Mouse (Mus musculus): ENCODE measurements around the gene Vdac1. TPM values are rescaled to one million over a fixed set of nuclear protein-coding genes. Genes with fewer than 3 reads are reported as not detected.

The Vdac1 gene
- polyA plus RNA-seq, 1 experiment from 2014 or later: 346 TPM

GRCm38 (mm10) chr11:52429440-52429839 is 68.8 kb downstream of the Vdac1 start:
- Histone ChIP-seq H3K9ac (ENCODE audit: low read depth, low read length) (no peak overlapping the region), H3K4me2 (no peak overlapping the region), H3K27ac (ENCODE audit: low read depth, low read length) (no peak overlapping the region), H3K4me1 (ENCODE audit: control insufficient read depth, insufficient read depth, low read length) (no peaks in the 10 kb centered on the region), H3K36me3 (ENCODE audit: control insufficient read depth, insufficient read depth, low read length) (no peaks in the 10 kb centered on the region), H3K27me3 (ENCODE audit: control insufficient read depth, insufficient read depth, low read length) (no peaks in the 10 kb centered on the region), H3K4me3 (ENCODE audit: low read depth, low read length) (no peak overlapping the region), H3K9me3 (replicated peaks; ENCODE audit: control insufficient read depth, low read length) (no peaks in the 10 kb centered on the region)
- 76% methylated on average over 6 of the region's 6 CpGs for WGBS (ENCODE audit: insufficient replicate concordance)
- no peak for ATAC-seq (replicated peaks; ENCODE audit: insufficient number of reproducible peaks, low FRiP score, low TSS enrichment)

- no peak overlapping the region for H3K4me3 ChIP-seq (ENCODE audit: low read depth, low read length)
- H3K9me3 ChIP-seq (replicated peaks; ENCODE audit: control insufficient read depth, low read length): no peaks in the 10 kb centered on the region
- WGBS (ENCODE audit: insufficient replicate concordance): 73% methylated on average over 5 of the region's 5 CpGs
- no peaks in the 10 kb centered on the region for H3K27me3 ChIP-seq (ENCODE audit: control insufficient read depth, insufficient read depth, low read length)
- no peak overlapping the region for H3K9ac ChIP-seq (ENCODE audit: low read depth, low read length)
- no peaks in the 10 kb centered on the region for H3K36me3 ChIP-seq (ENCODE audit: control insufficient read depth, insufficient read depth, low read length)
- H3K27ac ChIP-seq (ENCODE audit: low read depth, low read length): no peak overlapping the region
- no peak overlapping the region for H3K4me2 ChIP-seq
- no peak for ATAC-seq (replicated peaks; ENCODE audit: insufficient number of reproducible peaks, low FRiP score, low TSS enrichment)
- no peaks in the 10 kb centered on the region for H3K4me1 ChIP-seq (ENCODE audit: control insufficient read depth, insufficient read depth, low read length)
These were observed 70.9 kb downstream of the Vdac1 start for GRCm38 (mm10) chr11:52431594-52431993.

- Histone ChIP-seq H3K4me3 (ENCODE audit: low read depth, low read length) (no peak overlapping the region), H3K4me2 (no peak overlapping the region), H3K27ac (ENCODE audit: low read depth, low read length) (no peak overlapping the region), H3K4me1 (ENCODE audit: control insufficient read depth, insufficient read depth, low read length) (no peaks in the 10 kb centered on the region), H3K36me3 (ENCODE audit: control insufficient read depth, insufficient read depth, low read length) (no peaks in the 10 kb centered on the region), H3K9me3 (replicated peaks; ENCODE audit: control insufficient read depth, low read length) (no peaks in the 10 kb centered on the region), H3K27me3 (ENCODE audit: control insufficient read depth, insufficient read depth, low read length) (peaks cover under 1% of the 10 kb centered on the region; the same call in 1 of the 2 replicates), H3K9ac (ENCODE audit: low read depth, low read length) (no peak overlapping the region)
- WGBS (ENCODE audit: insufficient replicate concordance): 84% methylated on average over 5 of the region's 5 CpGs
- ATAC-seq (replicated peaks; ENCODE audit: insufficient number of reproducible peaks, low FRiP score, low TSS enrichment): no peak
These were observed 71.5 kb downstream of the Vdac1 start for GRCm38 (mm10) chr11:52432148-52432547.

- Histone ChIP-seq H3K9me3 (replicated peaks; ENCODE audit: control insufficient read depth, low read length) (no peaks in the 10 kb centered on the region), H3K36me3 (ENCODE audit: control insufficient read depth, insufficient read depth, low read length) (no peaks in the 10 kb centered on the region), H3K4me3 (ENCODE audit: low read depth, low read length) (no peak overlapping the region), H3K27me3 (ENCODE audit: control insufficient read depth, insufficient read depth, low read length) (peaks cover 3% of the 10 kb centered on the region; the same call in 1 of the 2 replicates), H3K9ac (ENCODE audit: low read depth, low read length) (no peak overlapping the region), H3K27ac (ENCODE audit: low read depth, low read length) (no peak overlapping the region), H3K4me2 (no peak overlapping the region), H3K4me1 (ENCODE audit: control insufficient read depth, insufficient read depth, low read length) (no peaks in the 10 kb centered on the region)
- 64% methylated on average over 8 of the region's 8 CpGs for WGBS (ENCODE audit: insufficient replicate concordance)
- no peak for ATAC-seq (replicated peaks; ENCODE audit: insufficient number of reproducible peaks, low FRiP score, low TSS enrichment)
These were observed 72.6 kb downstream of the Vdac1 start for GRCm38 (mm10) chr11:52433076-52433796.

GRCm38 (mm10) chr11:52433797-52434195 is 73.1 kb downstream of the Vdac1 start:
- no peak overlapping the region for H3K9ac ChIP-seq (ENCODE audit: low read depth, low read length)
- H3K4me3 ChIP-seq (ENCODE audit: low read depth, low read length): no peak overlapping the region
- no peak overlapping the region for H3K4me2 ChIP-seq
- no peak overlapping the region for H3K27ac ChIP-seq (ENCODE audit: low read depth, low read length)
- no peak for ATAC-seq (replicated peaks; ENCODE audit: insufficient number of reproducible peaks, low FRiP score, low TSS enrichment)
- peaks cover 3% of the 10 kb centered on the region; the same call in 1 of the 2 replicates for H3K27me3 ChIP-seq (ENCODE audit: control insufficient read depth, insufficient read depth, low read length)
- 75% methylated on average over 2 of the region's 2 CpGs for WGBS (ENCODE audit: insufficient replicate concordance)
- no peaks in the 10 kb centered on the region for H3K4me1 ChIP-seq (ENCODE audit: control insufficient read depth, insufficient read depth, low read length)
- no peaks in the 10 kb centered on the region for H3K36me3 ChIP-seq (ENCODE audit: control insufficient read depth, insufficient read depth, low read length)
- H3K9me3 ChIP-seq (replicated peaks; ENCODE audit: control insufficient read depth, low read length): no peaks in the 10 kb centered on the region

- no peak for ATAC-seq (replicated peaks; ENCODE audit: insufficient number of reproducible peaks, low FRiP score, low TSS enrichment)
- H3K9ac ChIP-seq (ENCODE audit: low read depth, low read length): no peak overlapping the region
- no peaks in the 10 kb centered on the region for H3K9me3 ChIP-seq (replicated peaks; ENCODE audit: control insufficient read depth, low read length)
- H3K4me2 ChIP-seq: no peak overlapping the region
- no peak overlapping the region for H3K27ac ChIP-seq (ENCODE audit: low read depth, low read length)
- no peaks in the 10 kb centered on the region for H3K36me3 ChIP-seq (ENCODE audit: control insufficient read depth, insufficient read depth, low read length)
- no peaks in the 10 kb centered on the region for H3K4me1 ChIP-seq (ENCODE audit: control insufficient read depth, insufficient read depth, low read length)
- H3K4me3 ChIP-seq (ENCODE audit: low read depth, low read length): no peak overlapping the region
- H3K27me3 ChIP-seq (ENCODE audit: control insufficient read depth, insufficient read depth, low read length): peaks cover 3% of the 10 kb centered on the region; the same call in 1 of the 2 replicates
- WGBS (ENCODE audit: insufficient replicate concordance): 79% methylated on average over 5 of the region's 5 CpGs
These were observed 74.8 kb downstream of the Vdac1 start for GRCm38 (mm10) chr11:52435466-52435865.

- Histone ChIP-seq H3K27ac (ENCODE audit: low read depth, low read length) (no peak overlapping the region), H3K9me3 (replicated peaks; ENCODE audit: control insufficient read depth, low read length) (no peaks in the 10 kb centered on the region), H3K4me1 (ENCODE audit: control insufficient read depth, insufficient read depth, low read length) (no peaks in the 10 kb centered on the region), H3K27me3 (ENCODE audit: control insufficient read depth, insufficient read depth, low read length) (peaks cover 3% of the 10 kb centered on the region; the same call in 1 of the 2 replicates), H3K4me3 (ENCODE audit: low read depth, low read length) (no peak overlapping the region), H3K9ac (ENCODE audit: low read depth, low read length) (no peak overlapping the region), H3K36me3 (ENCODE audit: control insufficient read depth, insufficient read depth, low read length) (no peaks in the 10 kb centered on the region), H3K4me2 (no peak overlapping the region)
- no peak for ATAC-seq (replicated peaks; ENCODE audit: insufficient number of reproducible peaks, low FRiP score, low TSS enrichment)
- 22% methylated on average over 10 of the region's 10 CpGs for WGBS (ENCODE audit: insufficient replicate concordance)
These were observed 76.5 kb downstream of the Vdac1 start for GRCm38 (mm10) chr11:52437123-52437522.

Data from heart, embryonic 11.5 days (tissue).